Mouse (Mus musculus) heart, adult 2 months (tissue): ENCODE measurements at regions not wholly inside any gene's neighbourhood (a gene's known extent, or its start where the extent isn't known, plus 50 kb on each side); places are given as distances from the start of the nearest gene placed in this dataset.

ENCODE experiments used
- DNase-seq, 2 experiments: peaks; one replicate each; pipeline ENCODE4 v3.0.0; 2021
- H3K27ac ChIP-seq: fragments of 200-600 bp; 2 replicates; pipeline ENCODE4 v1.8.1; 2022
- H3K27me3 ChIP-seq: fragments of 200-500 bp; 2 replicates; pipeline ENCODE4 v1.6.1; 2012; ENCODE audit warnings: mild to moderate bottlenecking, low read length, inconsistent platforms, mixed read lengths; ENCODE audit not compliant: control insufficient read depth, insufficient read depth
- H3K36me3 ChIP-seq: fragments of 200-500 bp; 2 replicates; pipeline ENCODE4 v1.6.1; 2012; ENCODE audit warnings: low read length, inconsistent platforms; ENCODE audit not compliant: control insufficient read depth, insufficient read depth
- H3K4me1 ChIP-seq: fragments of 200-500 bp; 2 replicates; pipeline ENCODE4 v1.6.1; 2011; ENCODE audit warnings: low read length; ENCODE audit not compliant: control insufficient read depth, insufficient read depth
- H3K4me3 ChIP-seq: fragments of 200-600 bp; 2 replicates; pipeline ENCODE4 v1.8.1; 2022
- H3K79me2 ChIP-seq: fragments of 200-500 bp; replicated peaks from 2 replicates; pipeline ENCODE4 v1.6.1; 2012; ENCODE audit warnings: mild to moderate bottlenecking, inconsistent platforms, low read length, moderate library complexity, mixed read lengths; ENCODE audit not compliant: control insufficient read depth, insufficient read depth
- H3K9ac ChIP-seq: fragments of 200-500 bp; 2 replicates; pipeline ENCODE4 v1.6.1; 2012; ENCODE audit warnings: low read depth, mild to moderate bottlenecking, control low read depth, inconsistent platforms, low read length, mixed read lengths
- CTCF ChIP-seq: fragments of 200-600 bp; IDR thresholded peaks from 2 replicates; pipeline ENCODE4 v1.8.1; 2022; ENCODE audit warnings: antibody characterized with exemption, mild to moderate bottlenecking, moderate library complexity
- EP300 ChIP-seq: fragments of 200-500 bp; IDR thresholded peaks from 2 replicates; pipeline ENCODE4 v1.6.1; 2011; ENCODE audit warnings: low read depth, low read length, control low read depth; ENCODE audit not compliant: insufficient read depth
- POLR2A ChIP-seq: fragments of 200-500 bp; IDR thresholded peaks from 2 replicates; pipeline ENCODE4 v1.6.1; 2011; ENCODE audit warnings: mild to moderate bottlenecking, low read depth, low read length, control low read depth; ENCODE audit not compliant: insufficient read depth
- WGBS: fragments of 180-500 bp; shearing (Covaris S2); methylation state at CpG from one replicate; pipeline ENCODE4 v1.1.7; 2018; 5-methylcytosine and 5-hydroxymethylcytosine counted together
- intact Hi-C: fragments of 180-260 bp; cut with DNase I; formaldehyde crosslinking; loops from one replicate; pipeline ENCODE4 v1.15.1; 2025

GRCm38 (mm10) chr6:100923070-100923469 is 89.6 kb downstream of the Ppp4r2 start:
- Histone ChIP-seq H3K4me1 (no peaks in the 10 kb centered on the region), H3K9ac (no peak overlapping the region), H3K27me3 (no peaks in the 10 kb centered on the region; the same call in 1 of the 2 replicates), H3K36me3 (no peaks in the 10 kb centered on the region), H3K79me2 (no peaks in the 10 kb centered on the region), H3K27ac (no peak overlapping the region), H3K4me3 (no peak overlapping the region)
- intact Hi-C loops = no loop called here
- WGBS = 85% methylated on average over 7 of the region's 7 CpGs
- no peak for TF ChIP-seq EP300
- no peak for TF ChIP-seq POLR2A
- TF ChIP-seq CTCF = no peak
- DNase-seq = no peak

GRCm38 (mm10) chr6:100923686-100924085 is 90.3 kb downstream of the Ppp4r2 start:
- DNase-seq = no peak
- H3K79me2 ChIP-seq = no peaks in the 10 kb centered on the region
- intact Hi-C loops = no loop called here
- H3K36me3 ChIP-seq = no peaks in the 10 kb centered on the region
- no peaks in the 10 kb centered on the region; the same call in 1 of the 2 replicates for H3K27me3 ChIP-seq
- TF ChIP-seq EP300 = no peak
- no peak for TF ChIP-seq CTCF
- TF ChIP-seq POLR2A = no peak
- H3K27ac ChIP-seq = no peak overlapping the region
- H3K4me3 ChIP-seq = no peak overlapping the region
- H3K4me1 ChIP-seq = no peaks in the 10 kb centered on the region
- WGBS = 60% methylated on average over 4 of the region's 4 CpGs
- no peak overlapping the region for H3K9ac ChIP-seq

GRCm38 (mm10) chr6:100928791-100929758 is 95.7 kb downstream of the Ppp4r2 start:
- H3K4me3 ChIP-seq = no peak overlapping the region
- no peak overlapping the region for H3K9ac ChIP-seq
- H3K36me3 ChIP-seq = no peaks in the 10 kb centered on the region
- no peaks in the 10 kb centered on the region for H3K27me3 ChIP-seq
- H3K4me1 ChIP-seq = peaks cover 2% of the 10 kb centered on the region
- no peak for TF ChIP-seq POLR2A
- H3K79me2 ChIP-seq = no peaks in the 10 kb centered on the region
- intact Hi-C loops = no loop called here
- DNase-seq = peak in 1 of 2 experiments; percentile 18
- no peak overlapping the region for H3K27ac ChIP-seq
- WGBS = 41% methylated on average over 16 of the region's 16 CpGs

GRCm38 (mm10) chr6:100929759-100930358 is 96.4 kb downstream of the Ppp4r2 start:
- Histone ChIP-seq H3K36me3 (no peaks in the 10 kb centered on the region), H3K9ac (no peak overlapping the region), H3K4me3 (no peak overlapping the region), H3K4me1 (peaks cover 2% of the 10 kb centered on the region), H3K79me2 (no peaks in the 10 kb centered on the region), H3K27me3 (no peaks in the 10 kb centered on the region), H3K27ac (no peak overlapping the region)
- no peak for DNase-seq
- TF ChIP-seq POLR2A (no peak), EP300 (no peak), CTCF (no peak)
- WGBS = 23% methylated on average over 10 of the region's 10 CpGs
- intact Hi-C loops = no loop called here

- intact Hi-C loops = no loop called here
- TF ChIP-seq POLR2A (no peak), EP300 (no peak), CTCF (no peak)
- Histone ChIP-seq H3K9ac (no peak overlapping the region), H3K4me3 (no peak overlapping the region), H3K79me2 (no peaks in the 10 kb centered on the region), H3K27me3 (no peaks in the 10 kb centered on the region), H3K4me1 (peaks cover 2% of the 10 kb centered on the region), H3K36me3 (no peaks in the 10 kb centered on the region), H3K27ac (no peak overlapping the region)
- WGBS = 77% methylated on average over 6 of the region's 6 CpGs
- DNase-seq = no peak
Measured at GRCm38 (mm10) chr6:100930706-100931105, 97.3 kb downstream of the Ppp4r2 start.

- intact Hi-C loops = no loop called here
- Histone ChIP-seq H3K27ac (no peak overlapping the region), H3K4me1 (peaks cover 2% of the 10 kb centered on the region), H3K27me3 (no peaks in the 10 kb centered on the region), H3K9ac (no peak overlapping the region), H3K79me2 (no peaks in the 10 kb centered on the region), H3K4me3 (no peak overlapping the region), H3K36me3 (no peaks in the 10 kb centered on the region)
- DNase-seq = no peak
- WGBS = 91% methylated on average over 5 of the region's 5 CpGs
- no peak for TF ChIP-seq EP300
- TF ChIP-seq CTCF = no peak
- TF ChIP-seq POLR2A = no peak
Measured at GRCm38 (mm10) chr6:100934424-100934823, 101.0 kb downstream of the Ppp4r2 start.
